Mouse (Mus musculus): ENCODE results near the gene Tgm1.
A peak's percentile ranks its signal among the peaks of the same experiment; 100 is the strongest.

GRCm38 (mm10) chr14:55762001-55762821 lies 48.5 kb upstream of the Tgm1 start:
- TF ChIP-seq CTCF (IDR thresholded peaks at IDR 0.05; ENCODE audit: low read depth) (0 out of 2 replicates have a peak, but pooled peaks have one; percentile 15), EP300 (IDR thresholded peaks at IDR 0.05; ENCODE audit: low read depth) (no peak)
